Mouse (Mus musculus) kidney, postnatal 0 days (tissue): Measurements from ENCODE around the gene 1700020A23Rik. TPM values are rescaled to one million over a fixed set of nuclear protein-coding genes. Genes with fewer than 3 reads are reported as not detected.

Source experiments
- ATAC-seq: fragments of 200-750 bp; cut with Nextera tagmentation; replicated peaks from 2 replicates; pipeline ENCODE4 v1.8.0; 2017; ENCODE audit warnings: low read depth, moderate number of reproducible peaks, moderate TSS enrichment, moderate library complexity; ENCODE audit not compliant: low FRiP score
- DNase-seq: peaks from one replicate; pipeline ENCODE4 v3.0.0-alpha.2; 2016; ENCODE audit warnings: low spot score
- H3K27ac ChIP-seq: fragments of 300-500 bp; sonication (generic); 2 replicates; pipeline ENCODE4 v1.5.1; 2014; ENCODE audit warnings: mild to moderate bottlenecking
- H3K27me3 ChIP-seq: fragments of 300-500 bp; sonication (generic); 2 replicates; pipeline ENCODE4 v1.6.1; 2014; ENCODE audit warnings: low read length, mixed read lengths; ENCODE audit not compliant: insufficient read depth
- H3K36me3 ChIP-seq: fragments of 300-500 bp; sonication (generic); 2 replicates; pipeline ENCODE4 v1.6.1; 2014; ENCODE audit warnings: low read length, mixed read lengths; ENCODE audit not compliant: insufficient read depth
- H3K4me1 ChIP-seq: fragments of 300-500 bp; sonication (generic); replicated peaks from 2 replicates; pipeline ENCODE4 v1.6.1; 2014; ENCODE audit warnings: antibody characterized with exemption, low read length, mixed read lengths; ENCODE audit not compliant: insufficient read depth
- H3K4me2 ChIP-seq: fragments of 300-500 bp; sonication (generic); 2 replicates; pipeline ENCODE4 v1.6.1; 2014; ENCODE audit warnings: mild to moderate bottlenecking, low read length, moderate library complexity, mixed read lengths
- H3K4me3 ChIP-seq: fragments of 300-500 bp; sonication (generic); replicated peaks from 2 replicates; pipeline ENCODE4 v1.5.1; 2014; ENCODE audit warnings: low read depth, low read length
- H3K9ac ChIP-seq: fragments of 300-500 bp; sonication (generic); 2 replicates; pipeline ENCODE4 v1.6.1; 2014; ENCODE audit warnings: low read depth, low read length
- H3K9me3 ChIP-seq: fragments of 300-500 bp; sonication (generic); replicated peaks from 2 replicates; pipeline ENCODE4 v1.6.1; 2016; ENCODE audit warnings: low read length, inconsistent platforms, mixed read lengths
- CTCF ChIP-seq: IDR thresholded peaks from 2 replicates; pipeline ENCODE4 v1.5.1; 2016; ENCODE audit warnings: antibody characterized with exemption, low read depth, mild to moderate bottlenecking, moderate library complexity
- WGBS: fragments of 180-500 bp; shearing (Covaris S2); extraction: QIAGEN DNeasy Blood & Tissue Kit; methylation state at CpG from one replicate; pipeline ENCODE4 v1.1.7; 2014; 5-methylcytosine and 5-hydroxymethylcytosine counted together
- polyA plus RNA-seq: library from polyadenylated mRNA; unstranded; fragments of >200 nt; fragmentation: Nextera tagmentation; extraction: Ambion mirVana; gene quantifications from 2 replicates; pipeline ENCODE4 v1.2.1, GENCODE M21; 2015

Gene 1700020A23Rik
- polyA plus RNA-seq, 1 experiment from 2014 or later, result not detected

GRCm38 (mm10) chr2:130374951-130375350 lies 30.1 kb upstream of the 1700020A23Rik start:
- Histone ChIP-seq H3K27ac (no peak overlapping the region), H3K4me2 (no peak overlapping the region), H3K4me3 (no peak overlapping the region), H3K9ac (no peak overlapping the region), H3K36me3 (no peaks in the 10 kb centered on the region), H3K4me1 (no peaks in the 10 kb centered on the region), H3K27me3 (no peaks in the 10 kb centered on the region), H3K9me3 (no peaks in the 10 kb centered on the region)
- WGBS, result 75% methylated on average over 4 of the region's 4 CpGs
- TF ChIP-seq CTCF, result no peak
- ATAC-seq (no peak), DNase-seq (no peak)

- no peak for TF ChIP-seq CTCF
- 21% methylated on average over 3 of the region's 3 CpGs for WGBS
- ATAC-seq, result no peak; the same call in 1 of the 2 replicates
- Histone ChIP-seq H3K4me2 (no peak overlapping the region), H3K36me3 (no peaks in the 10 kb centered on the region), H3K9me3 (no peaks in the 10 kb centered on the region), H3K9ac (no peak overlapping the region), H3K4me1 (no peaks in the 10 kb centered on the region), H3K27ac (no peak overlapping the region), H3K4me3 (no peak overlapping the region), H3K27me3 (no peaks in the 10 kb centered on the region)
- DNase-seq, result peak; percentile 62
Measured at GRCm38 (mm10) chr2:130383205-130383604, 21.9 kb upstream of the 1700020A23Rik start.

GRCm38 (mm10) chr2:130383895-130384294 lies 21.2 kb upstream of the 1700020A23Rik start:
- no peak overlapping the region for H3K9ac ChIP-seq
- no peaks in the 10 kb centered on the region for H3K4me1 ChIP-seq
- H3K27me3 ChIP-seq, result no peaks in the 10 kb centered on the region
- no peak overlapping the region for H3K27ac ChIP-seq
- no peak overlapping the region for H3K4me3 ChIP-seq
- no peak overlapping the region for H3K4me2 ChIP-seq
- no peak for TF ChIP-seq CTCF
- H3K36me3 ChIP-seq, result no peaks in the 10 kb centered on the region
- ATAC-seq (no peak), DNase-seq (no peak)
- WGBS, result 51% methylated on average over 6 of the region's 6 CpGs
- no peaks in the 10 kb centered on the region for H3K9me3 ChIP-seq

GRCm38 (mm10) chr2:130386212-130386611 lies 18.8 kb upstream of the 1700020A23Rik start:
- no peak for DNase-seq
- Histone ChIP-seq H3K9ac (no peak overlapping the region), H3K4me2 (no peak overlapping the region), H3K4me3 (no peak overlapping the region), H3K9me3 (no peaks in the 10 kb centered on the region), H3K4me1 (no peaks in the 10 kb centered on the region), H3K36me3 (no peaks in the 10 kb centered on the region), H3K27me3 (no peaks in the 10 kb centered on the region), H3K27ac (no peak overlapping the region)
- ATAC-seq, result no peak
- no peak for TF ChIP-seq CTCF
- 67% methylated on average over 1 of the region's 1 CpGs for WGBS

GRCm38 (mm10) chr2:130388796-130389195 lies 16.3 kb upstream of the 1700020A23Rik start:
- Histone ChIP-seq H3K4me3 (no peak overlapping the region), H3K4me2 (no peak overlapping the region), H3K27ac (no peak overlapping the region), H3K9me3 (no peaks in the 10 kb centered on the region), H3K36me3 (no peaks in the 10 kb centered on the region), H3K27me3 (no peaks in the 10 kb centered on the region), H3K4me1 (no peaks in the 10 kb centered on the region), H3K9ac (no peak overlapping the region)
- no peak for ATAC-seq
- WGBS, result 67% methylated on average over 2 of the region's 2 CpGs
- peak; percentile 58 for DNase-seq
- TF ChIP-seq CTCF, result peak; percentile 70

- H3K36me3 ChIP-seq, result no peaks in the 10 kb centered on the region
- no peak overlapping the region for H3K4me3 ChIP-seq
- DNase-seq (peak; percentile 64), ATAC-seq (no peak; the same call in 1 of the 2 replicates)
- no peaks in the 10 kb centered on the region for H3K4me1 ChIP-seq
- H3K9ac ChIP-seq, result no peak overlapping the region
- H3K27me3 ChIP-seq, result no peaks in the 10 kb centered on the region
- TF ChIP-seq CTCF, result no peak
- no peak overlapping the region for H3K27ac ChIP-seq
- no peak overlapping the region for H3K4me2 ChIP-seq
- 62% methylated on average over 11 of the region's 11 CpGs for WGBS
- no peaks in the 10 kb centered on the region for H3K9me3 ChIP-seq
Measured at GRCm38 (mm10) chr2:130390993-130391625, 13.9 kb upstream of the 1700020A23Rik start.

GRCm38 (mm10) chr2:130392836-130393235 lies 12.2 kb upstream of the 1700020A23Rik start:
- no peak overlapping the region for H3K27ac ChIP-seq
- H3K27me3 ChIP-seq, result no peaks in the 10 kb centered on the region
- H3K4me1 ChIP-seq, result peaks cover 7% of the 10 kb centered on the region
- ATAC-seq (no peak), DNase-seq (peak; percentile 49)
- no peaks in the 10 kb centered on the region for H3K9me3 ChIP-seq
- no peaks in the 10 kb centered on the region for H3K36me3 ChIP-seq
- no peak overlapping the region for H3K4me3 ChIP-seq
- WGBS, result 53% methylated on average over 3 of the region's 3 CpGs
- no peak overlapping the region for H3K4me2 ChIP-seq
- no peak for TF ChIP-seq CTCF
- H3K9ac ChIP-seq, result no peak overlapping the region
